Mouse (Mus musculus): ENCODE measurements around the gene Tmem131.

Gene Tmem131

DNA sequence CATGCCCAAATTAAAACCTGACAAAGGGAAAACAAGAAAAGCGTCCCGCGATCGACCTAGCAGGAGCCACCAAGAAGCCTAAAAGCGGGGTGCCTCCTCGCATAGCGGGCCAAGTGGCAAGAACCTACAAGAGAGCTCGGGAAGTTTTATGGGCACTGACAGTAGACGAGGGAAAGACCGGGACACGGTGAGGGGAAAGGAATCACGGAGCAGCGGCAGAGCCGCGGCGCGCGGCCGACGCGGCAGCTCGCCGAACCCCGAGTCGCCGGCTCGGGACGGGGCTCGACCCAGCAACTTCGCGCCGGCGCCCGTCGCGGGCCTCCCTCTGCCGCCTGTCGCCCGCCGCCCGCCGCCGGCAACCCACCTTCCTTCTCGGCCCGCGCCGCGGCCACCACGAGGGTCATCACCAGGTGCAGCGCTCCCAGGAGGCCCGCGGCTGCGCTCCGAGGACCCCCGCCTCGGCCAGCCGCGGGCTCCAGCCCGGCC, 4.6 kb downstream of the Tmem131 start:
- in situ Hi-C loops (cut with MboI, MseI), result no loop called here

DNA sequence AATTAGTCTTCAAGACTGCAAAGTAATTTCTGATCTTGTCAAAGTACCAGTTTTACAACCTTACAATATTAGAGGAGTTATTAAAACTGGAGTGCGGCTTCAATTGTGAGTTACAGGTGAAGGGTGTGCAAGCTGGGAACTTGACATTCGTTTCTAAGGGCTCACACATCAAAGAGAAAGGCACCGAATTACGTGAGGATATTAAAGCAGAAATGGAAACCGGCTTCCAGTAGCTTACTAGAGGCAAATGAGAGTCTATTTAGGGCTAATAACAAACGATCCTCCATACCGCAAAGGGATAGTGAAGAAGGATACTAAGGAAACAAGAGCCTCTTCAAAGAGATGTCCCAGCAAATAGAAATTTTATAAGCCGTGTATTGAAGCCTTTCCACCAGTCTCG, 5.1 kb downstream of the Tmem131 start:
- in situ Hi-C loops (cut with MboI, MseI), result no loop called here

DNA sequence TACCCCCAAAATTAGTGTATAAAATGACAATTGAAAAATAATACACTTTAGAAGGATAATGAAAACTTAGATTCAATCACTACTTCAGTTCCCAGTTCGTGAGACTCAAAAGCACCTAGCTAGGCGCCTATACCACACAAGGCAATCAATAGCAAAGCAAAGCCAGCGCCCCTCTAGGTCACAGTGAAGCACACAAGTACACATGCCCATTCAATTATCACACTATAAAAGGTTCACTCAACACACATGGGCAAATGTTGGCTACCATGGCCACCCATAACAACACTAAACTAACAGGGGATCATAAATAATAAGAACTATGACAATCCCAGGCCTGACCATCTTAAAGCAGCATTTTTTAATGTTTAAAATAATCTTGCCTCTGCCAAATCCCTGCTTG, 5.8 kb downstream of the Tmem131 start:
- in situ Hi-C loops (cut with MboI, MseI), result no loop called here

DNA sequence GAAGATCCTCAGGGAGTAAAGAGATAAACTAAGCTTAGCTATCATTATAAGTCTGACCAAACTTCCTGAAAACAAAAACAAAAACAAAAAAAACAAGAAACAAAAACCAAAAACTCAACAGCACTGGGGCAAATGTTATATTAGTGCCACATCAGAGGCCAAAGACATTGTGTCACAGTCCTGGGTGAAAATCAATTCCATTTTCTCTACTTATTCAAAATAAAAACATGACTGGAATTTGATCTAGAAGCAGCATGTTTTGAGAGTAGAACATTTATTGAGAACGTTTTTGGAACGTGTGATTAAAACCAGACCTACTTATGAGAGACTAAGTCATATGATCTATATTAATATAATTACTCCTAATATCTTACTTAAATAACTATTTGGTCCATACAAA, 6.5 kb downstream of the Tmem131 start:
- in situ Hi-C loops (cut with MboI, MseI), result no loop called here

DNA sequence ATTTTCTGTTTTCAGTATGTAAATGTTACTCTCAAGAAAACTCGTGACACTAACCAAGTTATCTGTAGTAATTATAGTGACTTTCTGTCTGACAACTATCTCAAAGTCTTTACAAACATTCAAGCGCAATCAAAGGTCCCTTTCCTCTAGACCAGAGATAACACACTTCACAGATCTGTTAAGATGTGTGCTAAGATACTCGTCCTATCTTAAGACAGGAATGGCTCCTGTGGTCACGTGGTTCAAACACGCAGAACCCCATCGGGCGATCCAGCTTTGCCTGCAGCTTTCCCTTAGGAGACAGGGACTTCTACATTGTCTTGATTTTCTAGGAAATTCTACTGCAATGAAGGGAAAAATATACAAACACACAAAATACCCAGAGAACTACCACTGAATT, 6.9 kb downstream of the Tmem131 start:
- in situ Hi-C loops (cut with MboI, MseI), result no loop called here

DNA sequence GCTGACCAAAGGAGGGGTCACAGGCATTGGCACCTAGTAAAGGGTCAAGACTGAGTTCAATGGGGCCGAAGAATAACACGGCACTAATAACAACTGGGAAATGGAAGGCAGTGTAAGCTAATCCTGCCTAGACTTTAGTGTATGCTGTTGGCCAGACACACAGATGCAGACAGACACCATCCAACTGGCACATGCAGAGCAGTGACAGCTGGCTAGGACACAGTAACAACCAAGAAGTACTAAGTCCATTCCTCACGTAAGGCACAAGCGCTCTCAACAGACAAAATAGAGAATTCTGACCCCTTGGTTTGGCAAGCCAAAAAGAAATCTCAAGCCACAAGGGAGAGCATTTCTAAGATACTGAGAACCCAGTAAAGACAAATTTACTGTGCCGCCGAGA, 8.7 kb downstream of the Tmem131 start:
- in situ Hi-C loops (cut with MboI, MseI), result no loop called here

DNA sequence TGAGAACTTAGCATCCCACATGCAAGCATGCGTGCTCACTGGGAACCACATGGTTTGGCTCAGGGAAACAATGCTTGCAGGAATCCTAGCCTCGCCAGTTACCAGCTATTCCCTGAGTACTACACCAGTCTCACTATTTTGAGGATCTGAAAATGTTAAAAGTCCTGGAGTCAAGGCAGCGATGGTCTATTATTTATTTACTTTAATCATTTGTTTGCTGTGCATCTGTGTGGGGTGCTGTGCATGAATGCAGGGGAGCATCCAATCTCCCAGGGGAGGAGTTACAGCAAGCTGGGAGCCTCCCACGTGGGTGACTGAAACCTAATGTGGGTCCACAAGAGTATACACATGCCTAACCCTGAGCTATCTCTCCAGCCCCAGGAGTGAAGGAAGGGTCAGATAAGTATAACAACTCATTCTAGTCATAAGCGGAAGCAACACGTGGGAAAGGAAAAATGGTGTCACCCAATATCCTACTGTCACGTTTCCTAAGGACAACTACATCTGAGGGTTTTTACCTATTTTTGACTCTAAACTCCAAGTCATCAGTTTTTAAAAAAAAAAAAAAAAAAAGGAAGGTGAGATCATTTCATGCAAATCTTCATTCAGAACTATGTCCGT, 9.4 kb downstream of the Tmem131 start:
- in situ Hi-C loops (cut with MboI, MseI), result no loop called here

DNA sequence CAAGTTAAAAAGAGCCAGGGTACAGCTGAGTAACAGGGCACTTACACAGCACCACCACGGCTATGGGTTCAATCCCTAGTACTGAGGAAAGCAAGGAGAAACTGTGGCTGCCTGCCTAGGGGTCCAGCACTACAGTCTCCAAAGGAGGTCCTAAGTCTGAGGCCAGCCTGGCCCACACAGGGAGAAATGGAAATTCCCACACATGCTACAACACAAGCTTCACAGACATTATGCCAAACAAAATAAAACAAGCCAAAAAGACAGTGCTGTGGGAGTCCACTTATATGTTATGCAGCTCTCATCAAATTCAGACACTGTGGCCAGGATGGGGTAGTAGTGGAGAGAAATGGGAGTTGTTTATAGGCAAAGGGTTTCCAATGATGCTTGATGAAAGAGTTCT, 11.2 kb downstream of the Tmem131 start:
- in situ Hi-C loops (cut with MboI, MseI), result no loop called here

DNA sequence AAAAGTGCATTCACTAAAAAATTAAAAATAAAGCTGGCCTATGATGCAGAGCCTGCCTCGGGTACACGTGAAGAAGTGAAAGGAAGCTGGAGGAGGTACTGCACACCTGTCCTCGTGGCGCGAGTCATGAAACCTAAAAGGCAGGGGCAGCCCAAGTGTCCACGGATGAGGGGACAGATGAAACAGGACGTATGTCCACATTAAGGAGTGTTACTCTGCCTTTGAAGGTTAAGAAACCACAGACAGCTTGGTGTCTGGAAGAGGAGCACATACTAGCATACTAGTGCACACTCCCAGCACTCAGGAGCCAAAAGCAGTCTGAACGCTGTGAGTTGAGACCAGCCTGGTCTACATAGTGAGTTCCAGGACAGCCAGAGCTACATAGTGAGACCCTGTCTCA, 12.6 kb downstream of the Tmem131 start:
- in situ Hi-C loops (cut with MboI, MseI), result no loop called here

DNA sequence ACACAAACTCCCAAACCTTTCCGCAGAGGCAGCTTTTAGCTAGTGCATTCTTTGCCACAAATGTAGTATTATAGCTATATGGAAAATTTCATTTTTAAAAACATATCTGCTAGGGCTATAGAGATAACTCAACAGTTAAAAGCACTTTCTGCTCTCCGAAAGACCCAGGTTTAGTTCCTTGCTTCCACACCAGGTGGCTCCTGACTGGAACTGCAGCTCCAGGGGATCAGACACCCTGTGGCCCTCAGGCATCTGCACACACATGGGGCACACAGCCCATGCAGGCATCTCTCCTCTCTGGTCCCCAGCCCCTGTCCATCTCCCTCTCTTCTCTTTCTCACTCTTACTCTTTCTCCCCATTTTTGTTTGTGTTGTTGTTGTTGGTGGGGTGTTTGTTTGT, 13.5 kb downstream of the Tmem131 start:
- in situ Hi-C loops (cut with MboI, MseI), result no loop called here

DNA sequence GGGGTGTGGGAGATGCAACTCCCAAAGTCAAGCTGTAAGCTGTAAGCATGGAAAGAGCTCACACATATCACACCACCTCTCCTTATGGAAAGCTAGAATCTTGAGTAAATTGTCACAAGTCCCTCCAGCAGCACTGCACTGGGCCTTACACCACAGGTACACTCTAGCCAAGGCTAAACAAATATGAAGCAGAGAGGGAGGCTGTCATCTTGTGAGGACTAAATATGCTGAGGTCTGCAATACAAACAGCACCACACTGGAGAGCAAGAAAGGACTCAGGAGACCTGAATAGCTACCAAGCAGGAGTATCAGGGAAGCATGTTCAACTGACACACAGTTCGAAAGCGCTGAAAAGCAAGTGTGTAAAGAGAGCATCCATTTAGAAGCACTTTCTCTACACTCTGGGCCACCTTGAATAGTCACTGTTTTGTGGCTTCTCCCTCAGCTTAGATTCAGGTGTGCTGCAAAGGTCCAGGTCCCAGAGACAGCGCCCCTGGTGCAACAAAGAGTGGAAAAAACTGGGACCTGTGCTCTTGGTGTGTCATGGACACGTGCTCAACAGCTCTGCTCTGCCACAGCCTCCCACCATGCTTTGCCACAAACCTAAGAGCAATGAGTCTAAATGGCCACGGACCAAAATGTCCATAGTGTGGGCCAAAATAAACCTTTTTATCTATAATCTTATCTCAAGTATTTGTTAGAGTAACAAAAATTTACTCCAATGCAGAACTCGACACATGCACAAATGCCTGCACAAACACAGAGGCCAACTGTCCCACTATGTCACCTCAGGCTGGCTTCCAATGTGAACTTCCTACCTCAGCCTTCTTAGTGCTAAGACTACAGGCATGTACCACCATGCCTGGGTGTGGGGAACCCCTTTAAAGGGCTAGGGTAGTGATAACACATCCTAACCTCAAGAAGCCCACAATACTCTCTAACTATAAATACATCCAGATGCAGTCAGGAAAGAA, 14.8 kb downstream of the Tmem131 start:
- in situ Hi-C loops (cut with MboI, MseI), result no loop called here

DNA sequence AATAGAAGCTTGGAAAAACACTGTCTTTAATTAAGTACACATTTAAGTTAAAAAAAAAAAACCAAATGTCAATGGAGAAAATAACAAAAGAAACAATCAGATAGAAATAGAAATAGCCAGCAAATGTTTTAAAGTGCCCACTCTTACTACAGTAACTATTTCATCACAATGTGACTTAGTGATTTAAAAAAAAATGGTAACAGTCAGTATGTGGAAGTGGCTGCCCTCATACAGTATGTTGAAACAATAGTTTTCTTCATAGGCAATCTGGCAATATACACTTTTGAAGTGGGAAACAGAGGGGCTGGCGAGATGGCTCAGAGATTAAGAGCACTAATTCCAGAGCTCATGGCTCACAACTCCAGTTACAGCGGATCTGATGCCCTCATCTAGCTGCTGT, 15.9 kb downstream of the Tmem131 start:
- in situ Hi-C loops (cut with MboI, MseI), result no loop called here

DNA sequence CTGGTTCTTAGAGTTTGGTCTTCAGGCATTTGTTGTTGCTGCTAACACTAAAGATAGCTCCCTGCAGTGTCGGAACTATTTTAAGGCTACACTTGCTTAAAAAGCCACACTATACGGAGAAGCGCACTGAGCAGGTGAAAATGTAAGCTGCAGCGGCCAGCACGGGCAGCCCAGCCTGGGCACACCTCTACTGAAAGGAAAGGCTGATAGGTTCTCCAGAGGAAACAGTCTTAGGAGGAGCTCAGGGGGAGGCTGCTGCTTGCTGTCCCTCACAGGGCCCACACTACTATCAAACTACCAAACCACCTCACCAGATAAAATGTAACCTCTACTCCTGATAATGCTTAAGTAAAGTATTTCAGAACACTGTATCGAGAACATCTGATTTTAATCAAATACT, 16.7 kb downstream of the Tmem131 start:
- in situ Hi-C loops (cut with MboI, MseI), result no loop called here

DNA sequence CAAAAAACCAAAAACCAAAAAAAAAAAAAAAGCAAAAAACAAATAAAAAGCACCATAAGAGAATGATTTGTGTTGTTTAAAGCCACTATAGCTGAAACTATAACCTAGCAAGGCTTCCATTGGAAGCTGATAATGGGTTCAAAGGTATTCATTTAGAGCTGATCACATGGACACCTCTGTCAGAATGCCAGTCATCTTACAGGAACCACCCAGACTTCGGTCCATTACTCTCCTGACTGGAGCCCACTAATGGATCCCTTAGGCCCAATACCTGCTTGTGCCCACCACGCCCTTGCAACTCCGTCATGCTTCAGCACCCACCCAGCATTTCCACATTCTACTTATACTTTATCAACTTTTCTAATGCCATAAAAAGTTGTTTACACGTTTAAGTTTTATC, 17.2 kb downstream of the Tmem131 start:
- in situ Hi-C loops (cut with MboI, MseI), result no loop called here

DNA sequence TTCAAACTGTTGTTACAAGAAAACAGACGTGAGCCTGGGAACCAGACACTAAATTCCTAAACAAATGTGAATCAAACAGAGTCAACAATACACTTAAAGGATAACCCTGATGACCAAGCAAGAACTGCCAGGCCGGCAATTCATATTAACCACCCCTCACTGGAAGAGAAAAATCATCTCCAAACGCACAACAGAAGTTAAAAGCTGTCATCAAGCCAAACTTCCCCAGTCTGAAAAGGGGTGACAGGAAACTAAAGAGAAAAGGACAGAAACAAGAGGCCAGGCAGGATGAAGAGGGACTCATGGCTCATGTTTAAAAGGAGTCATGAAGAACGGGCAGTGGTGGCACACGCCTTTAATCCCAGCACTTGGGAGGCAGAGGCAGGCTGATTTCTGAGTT, 17.7 kb downstream of the Tmem131 start:
- in situ Hi-C loops (cut with MboI, MseI), result no loop called here

DNA sequence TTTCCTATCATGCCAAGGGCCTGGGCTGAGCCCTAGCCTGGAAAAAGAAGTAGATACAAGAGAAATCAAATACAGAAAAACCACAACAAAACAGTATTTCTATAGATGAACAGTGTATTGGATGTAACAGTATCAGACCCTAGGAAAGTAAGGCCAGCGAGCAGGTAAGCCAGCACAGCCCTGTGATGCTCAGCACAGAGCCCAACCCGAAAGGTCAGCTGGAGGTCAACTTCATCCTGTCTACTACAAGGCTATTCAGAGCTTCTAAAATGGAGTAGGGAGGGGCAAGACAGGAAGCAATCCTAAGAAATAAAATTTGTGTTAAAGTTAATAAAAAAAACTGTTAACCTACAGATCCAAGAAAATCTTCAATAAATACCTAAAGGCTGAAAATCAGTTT, 18.6 kb downstream of the Tmem131 start:
- in situ Hi-C loops (cut with MboI, MseI), result no loop called here

DNA sequence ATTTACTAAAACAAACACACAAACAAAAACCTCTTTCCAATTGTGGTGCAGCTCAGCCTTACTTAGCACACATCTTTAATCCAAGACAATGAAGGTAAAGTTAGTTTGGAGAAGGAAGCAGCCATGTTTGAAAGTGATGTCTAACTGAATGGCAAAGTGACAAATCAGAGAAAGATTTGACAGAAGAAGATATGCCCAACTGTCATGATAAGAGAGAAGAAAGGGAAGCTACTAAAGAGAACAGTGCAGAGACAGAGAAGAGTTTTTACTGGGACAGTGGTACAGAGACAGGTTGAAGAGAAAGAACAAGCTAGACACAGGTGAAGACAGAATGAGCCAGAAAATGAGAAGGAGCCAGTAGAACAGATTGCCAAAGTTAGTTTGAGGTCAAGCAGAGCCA, 19.6 kb downstream of the Tmem131 start:
- in situ Hi-C loops (cut with MboI, MseI), result no loop called here

DNA sequence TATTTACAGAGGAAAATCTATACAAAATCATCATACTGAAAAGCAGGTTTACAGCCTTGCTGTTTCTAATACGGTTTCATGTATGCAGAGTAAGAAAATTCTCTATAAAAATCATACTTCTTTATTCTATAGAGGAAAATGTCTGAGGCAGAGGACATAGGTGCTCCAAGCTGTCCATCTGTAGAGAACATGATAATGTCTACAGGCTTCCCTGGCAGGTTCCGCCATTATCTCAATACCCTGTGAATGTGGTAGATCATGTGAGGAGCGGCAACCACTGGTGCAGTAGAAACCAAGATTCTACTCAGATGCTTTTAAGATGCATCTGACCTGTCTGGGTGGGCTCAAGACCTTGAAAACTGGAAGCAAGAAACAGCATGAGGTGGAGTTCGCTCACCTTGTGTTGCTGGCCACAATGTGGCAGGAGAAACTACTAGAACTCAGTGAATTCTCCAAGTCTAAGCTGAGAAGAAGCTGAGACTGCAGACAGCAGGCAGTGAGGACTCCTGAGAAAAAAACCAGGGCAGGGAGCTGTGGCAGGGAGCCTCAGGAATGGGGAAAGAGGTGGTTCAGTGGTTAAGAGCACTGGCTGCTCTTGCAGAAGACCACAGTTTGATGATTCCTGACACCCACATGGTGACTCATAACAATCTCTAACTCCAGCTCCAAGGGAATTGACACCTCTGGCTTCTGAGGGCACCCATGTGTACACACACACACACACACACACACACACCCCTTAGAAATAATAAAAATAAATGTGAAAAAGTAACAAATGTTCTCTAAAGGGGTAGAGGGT, 20.6 kb downstream of the Tmem131 start:
- in situ Hi-C loops (cut with MboI, MseI), result no loop called here

DNA sequence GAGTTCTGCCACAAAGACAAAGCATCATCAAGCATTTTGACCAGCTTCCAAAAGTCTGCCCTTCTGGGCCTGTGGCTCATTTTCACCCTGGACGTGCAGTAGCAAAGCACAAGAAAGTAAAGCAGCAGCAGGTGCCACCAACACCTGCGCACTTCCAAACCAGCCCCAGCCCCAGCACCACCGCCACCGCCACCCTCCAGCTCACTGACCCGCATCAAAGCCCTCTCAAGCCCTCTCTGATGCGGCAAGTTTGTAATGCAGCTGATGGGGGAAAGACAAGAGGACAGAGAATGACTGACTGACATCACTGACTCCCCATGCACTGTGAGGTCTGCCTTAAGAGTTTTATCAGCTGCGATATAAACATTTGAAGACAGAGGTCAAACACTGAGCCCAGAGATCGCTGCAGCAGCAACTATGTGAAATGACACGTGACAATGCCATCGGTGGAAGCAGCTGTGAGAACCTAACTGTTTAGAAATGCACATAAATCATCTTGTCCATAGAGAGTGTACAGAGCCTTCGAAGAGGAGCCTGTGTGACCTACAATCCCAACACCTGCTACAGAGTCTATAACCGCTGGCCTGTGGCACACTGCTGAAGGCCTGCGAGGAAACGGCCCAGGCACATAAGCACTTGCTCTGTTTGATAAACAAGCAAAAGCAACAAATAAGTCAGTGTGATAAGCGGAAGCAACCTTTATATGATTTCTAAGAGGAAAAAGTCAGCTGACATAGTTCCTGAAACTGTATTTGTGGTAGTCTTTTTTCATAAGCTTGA, 21.7 kb downstream of the Tmem131 start:
- in situ Hi-C loops (cut with MboI, MseI), result no loop called here

DNA sequence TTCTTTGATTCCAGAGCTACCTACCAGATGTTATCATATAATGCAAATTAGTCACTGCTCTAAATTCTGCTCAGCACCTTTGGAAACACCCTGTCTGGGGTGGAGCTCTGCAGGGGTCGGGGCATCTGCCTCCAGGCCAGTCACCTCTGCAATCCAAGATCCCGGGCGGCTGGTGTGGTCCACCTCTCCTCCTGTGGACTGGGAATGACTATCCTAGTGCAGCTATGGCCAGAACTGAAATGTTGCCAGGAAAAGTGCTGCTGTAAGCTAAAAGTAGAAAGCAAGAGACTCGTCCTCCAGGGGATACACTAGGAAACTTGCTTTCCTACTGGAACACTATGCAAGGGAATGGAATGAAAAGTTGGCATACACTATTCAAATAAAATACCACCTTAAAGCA, 22.7 kb downstream of the Tmem131 start:
- in situ Hi-C loops (cut with MboI, MseI), result no loop called here

DNA sequence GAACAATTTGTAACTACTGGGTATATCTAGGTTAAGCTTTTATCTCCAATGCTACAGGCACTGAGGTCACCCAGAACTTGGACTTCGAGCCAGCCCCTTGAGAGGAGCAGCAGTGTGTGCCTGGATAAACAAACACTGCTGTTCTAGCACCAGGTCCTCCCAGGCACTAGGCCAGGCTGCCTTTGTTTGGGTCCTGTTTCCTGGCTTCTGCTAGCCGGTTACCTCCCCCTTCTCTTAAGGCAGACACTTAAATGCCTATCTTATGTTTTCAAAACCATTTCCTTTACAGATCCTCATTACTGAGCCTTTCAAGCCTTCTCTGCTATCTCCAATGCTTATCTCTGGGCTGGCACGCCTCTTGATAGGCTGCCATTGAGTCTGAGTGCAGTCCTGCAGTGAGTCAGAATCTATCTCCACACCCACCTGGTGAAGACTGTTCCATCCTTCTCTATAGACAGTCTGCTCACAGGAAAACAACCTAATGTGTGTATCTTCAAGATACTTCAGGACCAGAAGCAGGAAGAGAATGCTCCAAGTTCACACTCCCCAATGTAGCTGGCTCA, 23.2 kb downstream of the Tmem131 start:
- in situ Hi-C loops (cut with MboI, MseI), result no loop called here
